Mouse (Mus musculus) heart, adult 2 months (tissue): ENCODE data around the gene Mybbp1a.

Experiments
- CTCF ChIP-seq: fragments of 200-600 bp; IDR thresholded peaks from 2 replicates; pipeline ENCODE4 v1.8.1; 2022; ENCODE audit warnings: antibody characterized with exemption, mild to moderate bottlenecking, moderate library complexity
- POLR2A ChIP-seq: fragments of 200-500 bp; IDR thresholded peaks from 2 replicates; pipeline ENCODE4 v1.6.1; 2011; ENCODE audit warnings: mild to moderate bottlenecking, low read depth, low read length, control low read depth; ENCODE audit not compliant: insufficient read depth

- TF ChIP-seq CTCF (no peak), POLR2A (no peak)
These were observed 40.1 kb upstream of the Mybbp1a start for GRCm38 (mm10) chr11:72401068-72401467.
